Mouse (Mus musculus): ENCODE measurements around the gene Cpm. TPM values are rescaled to one million over a fixed set of nuclear protein-coding genes. Genes with fewer than 3 reads are reported as not detected.

The Cpm gene
- polyA plus RNA-seq, 1 experiment from 2014 or later = 23.5 TPM

DNA sequence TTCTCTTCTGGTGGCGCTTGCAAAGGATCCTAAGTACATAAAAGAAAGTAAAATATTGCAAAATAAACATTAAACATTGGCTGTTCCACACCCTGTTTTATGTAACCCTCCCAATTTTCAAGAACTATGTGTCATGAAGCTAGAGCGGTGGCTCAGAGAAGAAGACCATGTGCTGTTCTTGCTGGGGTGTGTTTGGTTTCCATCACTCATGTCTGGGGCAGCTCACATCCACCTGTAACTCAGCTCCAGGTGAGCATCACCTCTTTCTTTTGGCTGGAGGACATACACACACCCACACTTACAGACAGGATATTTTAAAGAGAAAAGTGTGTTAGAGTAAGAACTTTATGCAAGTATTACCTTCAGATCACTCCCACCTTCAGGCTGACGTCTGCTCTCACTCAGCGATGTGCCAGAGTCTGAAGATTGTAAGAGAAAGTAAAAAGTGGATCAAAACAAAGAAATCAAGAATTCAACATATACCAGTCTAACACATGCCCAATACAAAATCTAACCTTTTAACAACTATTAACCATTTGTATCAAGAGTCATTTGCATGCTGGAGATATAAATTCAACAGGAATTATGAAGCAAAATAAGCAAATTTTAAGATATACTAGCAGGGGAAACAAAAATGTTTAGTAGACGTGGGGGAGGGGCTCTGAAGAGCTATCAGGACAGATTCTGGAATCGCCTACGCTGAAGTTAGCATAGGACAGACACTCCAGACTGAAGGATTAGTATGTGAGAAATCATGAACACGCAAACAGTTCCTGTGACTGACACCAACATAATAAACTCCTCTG is 66.9 kb downstream of the Cpm start:
- Histone ChIP-seq H3K9ac (no peak overlapping the region), H3K4me2 (no peak overlapping the region), H3K27me3 (ENCODE audit: insufficient read depth, low read length) (no peaks in the 10 kb centered on the region), H3K4me1 (ENCODE audit: insufficient read depth) (no peaks in the 10 kb centered on the region), H3K27ac (ENCODE audit: low read depth) (no peak overlapping the region), H3K9me3 (ENCODE audit: low read depth, low read length) (no peaks in the 10 kb centered on the region), H3K36me3 (ENCODE audit: insufficient read depth) (peaks cover 93% of the 10 kb centered on the region), H3K4me3 (ENCODE audit: low read depth, low read length) (no peak overlapping the region)
- 88% methylated on average over 8 of the region's 8 CpGs for WGBS
- ATAC-seq (ENCODE audit: insufficient read depth) = no peak
- DNase-seq = no peak
- TF ChIP-seq CTCF (IDR thresholded peaks at IDR 0.05; ENCODE audit: low read depth) = no peak

DNA sequence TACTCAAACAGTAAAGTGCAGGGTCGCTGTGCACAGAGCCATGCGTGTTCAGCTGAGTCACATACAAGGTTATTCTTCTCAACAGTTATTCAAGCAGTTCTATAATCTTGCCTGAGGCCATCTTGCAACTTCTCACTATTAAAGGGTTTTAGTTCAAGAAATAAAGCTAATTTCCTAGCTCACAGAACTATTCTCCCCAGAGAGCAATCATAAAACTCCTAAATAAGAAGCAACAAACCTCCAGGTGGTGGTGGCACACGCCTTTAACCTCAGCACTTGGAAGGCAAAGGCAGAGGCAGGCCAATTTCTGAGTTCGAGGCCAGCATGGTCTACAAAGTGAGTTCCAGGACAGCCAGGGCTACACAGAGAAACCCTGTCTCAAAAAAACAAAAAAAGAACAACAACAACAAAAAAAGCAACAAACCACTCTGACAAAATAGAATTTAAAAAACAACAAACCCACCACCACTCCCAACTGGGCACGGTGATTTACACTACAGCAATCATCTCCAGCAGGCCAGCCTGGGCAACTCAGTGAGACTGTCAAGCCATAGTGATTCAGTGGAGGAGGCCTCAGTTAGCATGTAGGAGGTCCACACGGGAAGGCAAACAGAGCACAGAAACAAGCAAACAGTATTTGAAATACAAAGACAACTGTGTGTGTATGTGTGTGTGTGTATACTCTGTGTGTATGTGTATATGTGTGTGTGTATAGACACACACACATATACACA is 67.7 kb downstream of the Cpm start:
- Histone ChIP-seq H3K4me2 (no peak overlapping the region), H3K27me3 (ENCODE audit: insufficient read depth, low read length) (no peaks in the 10 kb centered on the region), H3K9me3 (ENCODE audit: low read depth, low read length) (no peaks in the 10 kb centered on the region), H3K4me1 (ENCODE audit: insufficient read depth) (no peaks in the 10 kb centered on the region), H3K9ac (no peak overlapping the region), H3K36me3 (ENCODE audit: insufficient read depth) (peaks cover 93% of the 10 kb centered on the region), H3K27ac (ENCODE audit: low read depth) (no peak overlapping the region), H3K4me3 (ENCODE audit: low read depth, low read length) (no peak overlapping the region)
- WGBS = 91% methylated on average over 6 of the region's 6 CpGs
- DNase-seq = no peak
- no peak for ATAC-seq (ENCODE audit: insufficient read depth)
- no peak for TF ChIP-seq CTCF (IDR thresholded peaks at IDR 0.05; ENCODE audit: low read depth)

DNA sequence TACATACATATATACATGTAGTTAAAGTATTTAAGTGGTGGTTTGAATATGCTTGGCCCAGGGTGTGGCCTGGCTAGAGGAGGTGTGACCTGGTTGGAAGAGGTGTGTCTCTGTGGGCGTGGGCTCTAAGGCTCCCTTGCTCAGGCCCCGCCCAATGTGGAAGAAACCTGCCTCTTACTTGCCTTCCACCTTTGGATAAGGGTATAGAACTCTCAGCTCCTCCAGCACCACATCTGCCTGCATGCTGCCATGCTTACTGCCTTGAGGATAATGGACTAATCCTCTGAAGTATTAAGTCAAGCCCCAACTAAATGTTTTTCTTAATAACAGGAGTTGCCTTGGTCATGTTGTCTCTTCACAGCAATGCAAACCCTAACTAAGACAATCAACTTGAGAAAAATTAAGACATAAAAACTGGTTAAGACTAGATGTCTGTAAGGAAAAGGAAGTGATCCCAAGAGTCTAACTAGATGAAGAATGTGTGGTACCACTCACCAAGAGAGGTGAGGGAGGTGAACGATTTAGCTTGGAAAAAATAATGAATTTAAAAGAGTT is 68.3 kb downstream of the Cpm start:
- no peak overlapping the region for H3K9ac ChIP-seq
- 98% methylated on average over 3 of the region's 3 CpGs for WGBS
- no peak overlapping the region for H3K4me2 ChIP-seq
- H3K4me1 ChIP-seq (ENCODE audit: insufficient read depth) = no peaks in the 10 kb centered on the region
- TF ChIP-seq CTCF (IDR thresholded peaks at IDR 0.05; ENCODE audit: low read depth) = no peak
- H3K36me3 ChIP-seq (ENCODE audit: insufficient read depth) = peaks cover 91% of the 10 kb centered on the region
- DNase-seq (no peak), ATAC-seq (ENCODE audit: insufficient read depth) (no peak; the same call in 1 of the 2 replicates)
- no peak overlapping the region for H3K4me3 ChIP-seq (ENCODE audit: low read depth, low read length)
- H3K27ac ChIP-seq (ENCODE audit: low read depth) = no peak overlapping the region
- no peaks in the 10 kb centered on the region for H3K27me3 ChIP-seq (ENCODE audit: insufficient read depth, low read length)
- H3K9me3 ChIP-seq (ENCODE audit: low read depth, low read length) = no peaks in the 10 kb centered on the region

- H3K4me2 ChIP-seq = no peak overlapping the region
- no peak overlapping the region for H3K4me3 ChIP-seq (ENCODE audit: low read depth, low read length)
- no peak overlapping the region for H3K27ac ChIP-seq (ENCODE audit: low read depth)
- no peaks in the 10 kb centered on the region for H3K27me3 ChIP-seq (ENCODE audit: insufficient read depth, low read length)
- no peaks in the 10 kb centered on the region for H3K9me3 ChIP-seq (ENCODE audit: low read depth, low read length)
- TF ChIP-seq CTCF (IDR thresholded peaks at IDR 0.05; ENCODE audit: low read depth) = no peak
- 95% methylated on average over 10 of the region's 10 CpGs for WGBS
- peaks cover 94% of the 10 kb centered on the region for H3K36me3 ChIP-seq (ENCODE audit: insufficient read depth)
- ATAC-seq (ENCODE audit: insufficient read depth) (no peak), DNase-seq (no peak)
- H3K4me1 ChIP-seq (ENCODE audit: insufficient read depth) = no peaks in the 10 kb centered on the region
- no peak overlapping the region for H3K9ac ChIP-seq
These were observed 69.2 kb downstream of the Cpm start for GRCm38 (mm10) chr10:117698313-117699138.

- H3K9ac ChIP-seq = no peak overlapping the region
- no peak overlapping the region for H3K4me3 ChIP-seq (ENCODE audit: low read depth, low read length)
- H3K9me3 ChIP-seq (ENCODE audit: low read depth, low read length) = no peaks in the 10 kb centered on the region
- H3K27me3 ChIP-seq (ENCODE audit: insufficient read depth, low read length) = no peaks in the 10 kb centered on the region
- H3K36me3 ChIP-seq (ENCODE audit: insufficient read depth) = peaks cover 96% of the 10 kb centered on the region
- H3K4me1 ChIP-seq (ENCODE audit: insufficient read depth) = no peaks in the 10 kb centered on the region
- DNase-seq = no peak
- H3K27ac ChIP-seq (ENCODE audit: low read depth) = no peak overlapping the region
- no peak overlapping the region for H3K4me2 ChIP-seq
- no peak for TF ChIP-seq CTCF (IDR thresholded peaks at IDR 0.05; ENCODE audit: low read depth)
- no peak for ATAC-seq (ENCODE audit: insufficient read depth)
- WGBS = 93% methylated on average over 4 of the region's 4 CpGs
These were observed 70.6 kb downstream of the Cpm start for GRCm38 (mm10) chr10:117699914-117700313.

- WGBS = 95% methylated on average over 1 of the region's 1 CpGs
- TF ChIP-seq CTCF (IDR thresholded peaks at IDR 0.05; ENCODE audit: low read depth) = no peak
- Histone ChIP-seq H3K4me2 (no peak overlapping the region), H3K4me3 (ENCODE audit: low read depth, low read length) (no peak overlapping the region), H3K4me1 (ENCODE audit: insufficient read depth) (no peaks in the 10 kb centered on the region), H3K27me3 (ENCODE audit: insufficient read depth, low read length) (no peaks in the 10 kb centered on the region), H3K9ac (no peak overlapping the region), H3K27ac (ENCODE audit: low read depth) (no peak overlapping the region), H3K36me3 (ENCODE audit: insufficient read depth) (peaks cover 96% of the 10 kb centered on the region), H3K9me3 (ENCODE audit: low read depth, low read length) (no peaks in the 10 kb centered on the region)
- ATAC-seq (ENCODE audit: insufficient read depth) = no peak
- DNase-seq = no peak
These were observed 71.2 kb downstream of the Cpm start for GRCm38 (mm10) chr10:117700450-117700849.
